Mouse (Mus musculus): ENCODE measurements at regions not wholly inside any gene's neighbourhood (a gene's known extent, or its start where the extent isn't known, plus 50 kb on each side); places are given as distances from the start of the nearest gene placed in this dataset.
A peak's percentile ranks its signal among the peaks of the same experiment; 100 is the strongest.

- no peak for TF ChIP-seq MYOD1 (IDR thresholded peaks at IDR 0.05; ENCODE audit: control insufficient read depth in 1 of 3, insufficient read length in 2 of 3, low read depth in 2 of 3)
- TF ChIP-seq TCF3 (IDR thresholded peaks at IDR 0.05; ENCODE audit: insufficient read length, low read depth): no peak
- no peak for TF ChIP-seq REST (IDR thresholded peaks at IDR 0.05; ENCODE audit: insufficient read depth, insufficient read length)
- TF ChIP-seq E2F4 (IDR thresholded peaks at IDR 0.05; ENCODE audit: insufficient read depth): no peak
- TF ChIP-seq MYOG (IDR thresholded peaks at IDR 0.05; ENCODE audit: control insufficient read depth in 1 of 3, insufficient read depth in 1 of 3, insufficient read length in 2 of 3, low read depth in 2 of 3): no peak
- TF ChIP-seq TCF12 (IDR thresholded peaks at IDR 0.05; ENCODE audit: insufficient read depth, poor library complexity, severe bottlenecking): no peak
- no peak for TF ChIP-seq POLR2A (IDR thresholded peaks at IDR 0.05; ENCODE audit: insufficient read length, low read depth)
- no peak for TF ChIP-seq USF1 (IDR thresholded peaks at IDR 0.05; ENCODE audit: low read depth)
- no peak for TF ChIP-seq MAX (IDR thresholded peaks at IDR 0.05; ENCODE audit: low read depth)
- TF ChIP-seq SRF (IDR thresholded peaks at IDR 0.05; ENCODE audit: control insufficient read depth, insufficient read length, low read depth): no peak
- TF ChIP-seq CEBPB (IDR thresholded peaks at IDR 0.05; ENCODE audit: insufficient read depth, poor library complexity, severe bottlenecking): no peak
- TF ChIP-seq POLR2AphosphoS2 (IDR thresholded peaks at IDR 0.05; ENCODE audit: insufficient read length, low read depth): no peak
- no peak overlapping the region for H3K4me2 ChIP-seq (ENCODE audit: low read depth)
- H3K36me3 ChIP-seq (ENCODE audit: control insufficient read depth, insufficient read depth): no peaks in the 10 kb centered on the region
- no peak overlapping the region for H3K4me3 ChIP-seq
- H3K27me3 ChIP-seq (ENCODE audit: control insufficient read depth, insufficient read depth, insufficient read length): no peaks in the 10 kb centered on the region
- no peak overlapping the region for H3ac ChIP-seq (ENCODE audit: control insufficient read depth, insufficient read length)
- no peaks in the 10 kb centered on the region for H3K79me2 ChIP-seq (ENCODE audit: control insufficient read depth, insufficient read depth)
These were observed 65.2 kb upstream of the Akap13 start for GRCm38 (mm10) chr7:75390162-75390561.

- no peak for TF ChIP-seq POLR2A (IDR thresholded peaks at IDR 0.05; ENCODE audit: insufficient read length, low read depth)
- no peak for TF ChIP-seq E2F4 (IDR thresholded peaks at IDR 0.05; ENCODE audit: insufficient read depth)
- no peak for TF ChIP-seq POLR2AphosphoS2 (IDR thresholded peaks at IDR 0.05; ENCODE audit: insufficient read length, low read depth)
- no peak for TF ChIP-seq REST (IDR thresholded peaks at IDR 0.05; ENCODE audit: insufficient read depth, insufficient read length)
- TF ChIP-seq TCF12 (IDR thresholded peaks at IDR 0.05; ENCODE audit: insufficient read depth, poor library complexity, severe bottlenecking): no peak
- TF ChIP-seq CEBPB (IDR thresholded peaks at IDR 0.05; ENCODE audit: insufficient read depth, poor library complexity, severe bottlenecking): no peak
- no peak for TF ChIP-seq MYOG (IDR thresholded peaks at IDR 0.05; ENCODE audit: control insufficient read depth in 1 of 3, insufficient read depth in 1 of 3, insufficient read length in 2 of 3, low read depth in 2 of 3)
- no peak for TF ChIP-seq MYOD1 (IDR thresholded peaks at IDR 0.05; ENCODE audit: control insufficient read depth in 1 of 3, insufficient read length in 2 of 3, low read depth in 2 of 3)
- TF ChIP-seq MAX (IDR thresholded peaks at IDR 0.05; ENCODE audit: low read depth): no peak
- no peak for TF ChIP-seq SRF (IDR thresholded peaks at IDR 0.05; ENCODE audit: control insufficient read depth, insufficient read length, low read depth)
- no peaks in the 10 kb centered on the region for H3K36me3 ChIP-seq (ENCODE audit: control insufficient read depth, insufficient read depth)
- no peak overlapping the region for H3ac ChIP-seq (ENCODE audit: control insufficient read depth, insufficient read length)
- H3K4me2 ChIP-seq (ENCODE audit: low read depth): peak overlapping the region; percentile 55
- no peaks in the 10 kb centered on the region for H3K27me3 ChIP-seq (ENCODE audit: control insufficient read depth, insufficient read depth, insufficient read length)
- no peak overlapping the region for H3K4me3 ChIP-seq
- no peaks in the 10 kb centered on the region for H3K79me2 ChIP-seq (ENCODE audit: control insufficient read depth, insufficient read depth)
These were observed 62.6 kb upstream of the Akap13 start for GRCm38 (mm10) chr7:75392783-75393182.

GRCm38 (mm10) chr7:75393466-75393865, 61.9 kb upstream of the Akap13 start:
- no peaks in the 10 kb centered on the region for H3K27me3 ChIP-seq (ENCODE audit: control insufficient read depth, insufficient read depth, insufficient read length)
- peak overlapping the region; percentile 55 for H3K4me2 ChIP-seq (ENCODE audit: low read depth)
- no peaks in the 10 kb centered on the region for H3K36me3 ChIP-seq (ENCODE audit: control insufficient read depth, insufficient read depth)
- no peak overlapping the region for H3K4me3 ChIP-seq
- no peaks in the 10 kb centered on the region for H3K79me2 ChIP-seq (ENCODE audit: control insufficient read depth, insufficient read depth)
- no peak overlapping the region for H3ac ChIP-seq (ENCODE audit: control insufficient read depth, insufficient read length)
- TF ChIP-seq MAX (IDR thresholded peaks at IDR 0.05; ENCODE audit: low read depth): no peak
- no peak for TF ChIP-seq MYOG (IDR thresholded peaks at IDR 0.05; ENCODE audit: control insufficient read depth in 1 of 3, insufficient read depth in 1 of 3, insufficient read length in 2 of 3, low read depth in 2 of 3)
- no peak for TF ChIP-seq E2F4 (IDR thresholded peaks at IDR 0.05; ENCODE audit: insufficient read depth)
- TF ChIP-seq CEBPB (IDR thresholded peaks at IDR 0.05; ENCODE audit: insufficient read depth, poor library complexity, severe bottlenecking): no peak
- no peak for TF ChIP-seq USF1 (IDR thresholded peaks at IDR 0.05; ENCODE audit: low read depth)
- TF ChIP-seq REST (IDR thresholded peaks at IDR 0.05; ENCODE audit: insufficient read depth, insufficient read length): no peak
- TF ChIP-seq TCF3 (IDR thresholded peaks at IDR 0.05; ENCODE audit: insufficient read length, low read depth): no peak
- no peak for TF ChIP-seq MYOD1 (IDR thresholded peaks at IDR 0.05; ENCODE audit: control insufficient read depth in 1 of 3, insufficient read length in 2 of 3, low read depth in 2 of 3)
- TF ChIP-seq TCF12 (IDR thresholded peaks at IDR 0.05; ENCODE audit: insufficient read depth, poor library complexity, severe bottlenecking): no peak
- TF ChIP-seq POLR2A (IDR thresholded peaks at IDR 0.05; ENCODE audit: insufficient read length, low read depth): no peak
- TF ChIP-seq SRF (IDR thresholded peaks at IDR 0.05; ENCODE audit: control insufficient read depth, insufficient read length, low read depth): no peak
- no peak for TF ChIP-seq POLR2AphosphoS2 (IDR thresholded peaks at IDR 0.05; ENCODE audit: insufficient read length, low read depth)

GRCm38 (mm10) chr7:75394866-75395580, 60.3 kb upstream of the Akap13 start:
- TF ChIP-seq CEBPB (IDR thresholded peaks at IDR 0.05; ENCODE audit: insufficient read depth, poor library complexity, severe bottlenecking) (no peak), MYOG (IDR thresholded peaks at IDR 0.05; ENCODE audit: control insufficient read depth in 1 of 3, insufficient read depth in 1 of 3, insufficient read length in 2 of 3, low read depth in 2 of 3) (peak in 1 of 3 experiments; percentile 7)
- H3ac ChIP-seq (ENCODE audit: control insufficient read depth, insufficient read length): no peak overlapping the region

More at GRCm38 (mm10) chr7:75394866-75395580, 60.3 kb upstream of the Akap13 start:
- Histone ChIP-seq H3K27me3 (ENCODE audit: control insufficient read depth, insufficient read depth, insufficient read length) (no peaks in the 10 kb centered on the region), H3K36me3 (ENCODE audit: control insufficient read depth, insufficient read depth) (no peaks in the 10 kb centered on the region), H3K4me3 (no peak overlapping the region), H3K79me2 (ENCODE audit: control insufficient read depth, insufficient read depth) (no peaks in the 10 kb centered on the region), H3K4me2 (ENCODE audit: low read depth) (peak overlapping the region; percentile 55)

All from myocyte (in vitro differentiated cells).